Comparison of ENCODE assay signal across 28 mouse cellular contexts in the genomic region with DNA sequence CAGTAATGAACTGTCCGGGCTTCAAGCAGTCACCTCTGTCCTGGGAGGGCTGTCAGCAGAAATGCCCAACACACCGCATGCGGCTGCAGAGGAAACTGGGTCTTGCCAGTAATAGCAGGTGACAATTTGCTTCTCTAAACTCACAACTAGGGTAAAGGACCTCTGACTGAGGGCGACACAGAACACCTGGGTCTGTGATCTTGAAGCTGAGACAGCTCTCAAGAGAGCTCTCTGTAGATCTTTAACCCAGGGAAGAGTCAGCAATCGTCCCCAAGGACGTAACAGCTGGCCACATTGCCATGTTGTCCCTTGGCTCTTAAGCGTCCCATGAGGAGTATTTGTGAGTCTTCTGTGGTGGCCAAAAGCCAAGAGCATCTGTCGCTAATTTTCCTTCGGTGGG. TPM values are rescaled to one million over a fixed set of nuclear protein-coding genes. Genes with fewer than 3 reads are reported as not detected.
"Had no signal": no experiment of that assay in that cellular context is flagged by ENCODE, and none has a peak within 500 bp of the region (broad histone marks: within the 10 kb centered on the region; RNA-seq: fewer than 3 reads in every experiment).

No protein-coding gene starts in this region.

- DNase-seq: cerebellum, adult 9-10 months; cerebellum, postnatal 10 days; cerebellum, postnatal 14 days; cerebellum, postnatal 25 days; cerebellum, postnatal 36 days; embryo, embryonic 11 days; forebrain, postnatal 0 days; gastrocnemius, postnatal 10 days; gastrocnemius, postnatal 14 days; gastrocnemius, postnatal 25 days; gastrocnemius, postnatal 36 days; heart, adult 11 months; heart, adult 18-20 months; heart, adult 2 months had no signal

- H3K9ac ChIP-seq: embryonic facial prominence, embryonic 12.5 days; embryonic facial prominence, embryonic 13.5 days; embryonic facial prominence, embryonic 15.5 days; forebrain, embryonic 12.5 days; forebrain, embryonic 13.5 days; forebrain, embryonic 15.5 days; forebrain, postnatal 0 days had no signal

- H3K4me2 ChIP-seq: embryonic facial prominence, embryonic 12.5 days; embryonic facial prominence, embryonic 13.5 days; embryonic facial prominence, embryonic 15.5 days; forebrain, embryonic 12.5 days; forebrain, embryonic 13.5 days; forebrain, embryonic 15.5 days had no signal

- H3K27me3 ChIP-seq: embryonic facial prominence, embryonic 12.5 days; embryonic facial prominence, embryonic 13.5 days; embryonic facial prominence, embryonic 15.5 days; forebrain, embryonic 12.5 days; forebrain, embryonic 13.5 days; forebrain, embryonic 15.5 days had no signal

- H3K27ac ChIP-seq: embryonic facial prominence, embryonic 10.5 days; embryonic facial prominence, embryonic 12.5 days; embryonic facial prominence, embryonic 13.5 days; embryonic facial prominence, embryonic 15.5 days; forebrain, embryonic 12.5 days; forebrain, embryonic 13.5 days; forebrain, embryonic 15.5 days; gastrocnemius, adult 2 months; heart, adult 2 months; heart, embryonic 10.5 days had no signal

- H3K36me3 ChIP-seq: embryonic facial prominence, embryonic 10.5 days; embryonic facial prominence, embryonic 12.5 days; embryonic facial prominence, embryonic 13.5 days; embryonic facial prominence, embryonic 15.5 days; forebrain, embryonic 10.5 days; forebrain, embryonic 12.5 days; forebrain, embryonic 15.5 days; heart, embryonic 10.5 days had no signal

- H3K4me3 ChIP-seq: embryonic facial prominence, embryonic 10.5 days; embryonic facial prominence, embryonic 12.5 days; embryonic facial prominence, embryonic 13.5 days; embryonic facial prominence, embryonic 15.5 days; erythroblast, embryonic 14.5 days; forebrain, embryonic 10.5 days; forebrain, embryonic 12.5 days; forebrain, embryonic 13.5 days; forebrain, embryonic 15.5 days; gastrocnemius, adult 2 months; heart, adult 2 months; heart, embryonic 10.5 days had no signal

- H3K9me3 ChIP-seq: embryonic facial prominence, embryonic 10.5 days; embryonic facial prominence, embryonic 12.5 days; embryonic facial prominence, embryonic 13.5 days; embryonic facial prominence, embryonic 15.5 days; forebrain, embryonic 10.5 days; forebrain, embryonic 12.5 days; forebrain, embryonic 13.5 days; forebrain, embryonic 15.5 days; heart, embryonic 10.5 days had no signal

RNA-seq across cellular contexts. Expression of a gene that starts 4.9 kb away (rescaled TPM):
- total RNA-seq: common myeloid progenitor, adult 5-6 weeks; forebrain, postnatal 0 days; granulocyte monocyte progenitor cell, adult 5-6 weeks had no signal
- polyA plus RNA-seq: embryonic facial prominence, embryonic 10.5 days; erythroblast, embryonic 14.5 days; forebrain, embryonic 16.5 days had no signal
